Mouse (Mus musculus) intestine, embryonic 14.5 days (tissue): ENCODE measurements around the gene Olfr815. TPM values are rescaled to one million over a fixed set of nuclear protein-coding genes. Genes with fewer than 3 reads are reported as not detected.
"Not testable (repeated sequence)": the region's sequence is repeated elsewhere in the genome, so short reads cannot be mapped to it uniquely, and the experiment has no call there.

Experiments
- ATAC-seq: fragments of 200-750 bp; cut with Nextera tagmentation; replicated peaks from 2 replicates; pipeline ENCODE4 v1.8.0; 2017; ENCODE audit warnings: low read depth, moderate number of reproducible peaks, moderate TSS enrichment, moderate library complexity; ENCODE audit not compliant: low FRiP score, low TSS enrichment
- DNase-seq: peaks from one replicate; pipeline ENCODE4 v3.0.0-alpha.2; 2018; ENCODE audit warnings: low spot score
- H3K27ac ChIP-seq: fragments of 300-500 bp; sonication (generic); 2 replicates; pipeline ENCODE4 v1.5.1; 2014; ENCODE audit warnings: low read depth, mild to moderate bottlenecking, control low read depth
- H3K27me3 ChIP-seq: fragments of 300-500 bp; sonication (generic); replicated peaks from 2 replicates; pipeline ENCODE4 v1.6.1; 2014; ENCODE audit warnings: low read length, control low read depth; ENCODE audit not compliant: control insufficient read depth, insufficient read depth
- H3K36me3 ChIP-seq: fragments of 300-500 bp; sonication (generic); 2 replicates; pipeline ENCODE4 v1.6.1; 2014; ENCODE audit warnings: low read length, control low read depth; ENCODE audit not compliant: control insufficient read depth, insufficient read depth
- H3K4me1 ChIP-seq: fragments of 300-500 bp; sonication (generic); replicated peaks from 2 replicates; pipeline ENCODE4 v1.6.1; 2014; ENCODE audit warnings: low read length, control low read depth, mixed read lengths; ENCODE audit not compliant: control insufficient read depth, insufficient read depth
- H3K4me2 ChIP-seq: fragments of 300-500 bp; sonication (generic); 2 replicates; pipeline ENCODE4 v1.6.1; 2014; ENCODE audit warnings: low read length
- H3K4me3 ChIP-seq: fragments of 300-500 bp; sonication (generic); 2 replicates; pipeline ENCODE4 v1.5.1; 2014; ENCODE audit warnings: low read depth, low read length, control low read depth, mixed read lengths
- H3K9ac ChIP-seq: fragments of 300-500 bp; sonication (generic); 2 replicates; pipeline ENCODE4 v1.6.1; 2014; ENCODE audit warnings: mild to moderate bottlenecking, low read length
- H3K9me3 ChIP-seq: fragments of 300-500 bp; sonication (generic); 2 replicates; pipeline ENCODE4 v1.6.1; 2016; ENCODE audit warnings: low read length, control low read depth; ENCODE audit not compliant: control insufficient read depth
- WGBS: fragments of 180-500 bp; shearing (Covaris S2); extraction: QIAGEN DNeasy Blood & Tissue Kit; methylation state at CpG from one replicate; pipeline ENCODE4 v1.1.7; 2014; 5-methylcytosine and 5-hydroxymethylcytosine counted together
- polyA plus RNA-seq: library from polyadenylated mRNA; unstranded; fragments of >200 nt; fragmentation: Nextera tagmentation; extraction: Ambion mirVana; gene quantifications from 2 replicates; pipeline ENCODE4 v1.2.1, GENCODE M21; 2014

The Olfr815 gene
- not detected in 2 replicates for polyA plus RNA-seq

- WGBS, result no CpG with 5 or more reads among the region's 1 CpGs
- not testable (repeated sequence) for H3K27ac ChIP-seq, H3K4me1 ChIP-seq
These were observed at the start of gene Olfr815 for GRCm38 (mm10) chr10:129905767-129906166. Olfr815 (minus strand) TSS chr10:129905867.

GRCm38 (mm10) chr10:129949000-129949399 is 43.3 kb upstream of the Olfr815 start, which contains the start of gene Olfr818:
Olfr818 (minus strand) TSS chr10:129949100.
- no peaks in the 10 kb centered on the region for H3K9me3 ChIP-seq
- no peak within 1 kb of the TSS for H3K4me2 ChIP-seq
- no peaks in the 10 kb centered on the region for H3K4me1 ChIP-seq
- ATAC-seq (no peak), DNase-seq (no peak)
- H3K9ac ChIP-seq, result no peak within 1 kb of the TSS
- 92% methylated on average over 2 of the region's 2 CpGs for WGBS
- H3K27me3 ChIP-seq, result no peaks in the 10 kb centered on the region
- no peak within 1 kb of the TSS for H3K4me3 ChIP-seq
- H3K36me3 ChIP-seq, result no peaks in the 10 kb centered on the region
- H3K27ac ChIP-seq, result no peak within 1 kb of the TSS

More at GRCm38 (mm10) chr10:129905767-129906166, at the start of gene Olfr815:
- not testable (repeated sequence) for DNase-seq, ATAC-seq, H3K9ac ChIP-seq, H3K27me3 ChIP-seq, H3K36me3 ChIP-seq, H3K9me3 ChIP-seq, H3K4me3 ChIP-seq, H3K4me2 ChIP-seq

GRCm38 (mm10) chr10:129915497-129915896 is 9.8 kb upstream of the Olfr815 start, which contains the start of gene Olfr816:
Olfr816 (minus strand) TSS chr10:129915597.
- Histone ChIP-seq H3K9me3 (no peaks in the 10 kb centered on the region), H3K4me3 (no peak within 1 kb of the TSS), H3K9ac (no peak within 1 kb of the TSS), H3K36me3 (no peaks in the 10 kb centered on the region), H3K27ac (no peak within 1 kb of the TSS), H3K4me2 (no peak within 1 kb of the TSS), H3K27me3 (no peaks in the 10 kb centered on the region), H3K4me1 (no peaks in the 10 kb centered on the region)
- 77% methylated on average over 1 of the region's 1 CpGs for WGBS
- DNase-seq, result no peak
- ATAC-seq, result no peak

- WGBS, result 90% methylated on average over 7 of the region's 7 CpGs
These were observed 19.7 kb downstream of the Olfr815 start for GRCm38 (mm10) chr10:129885934-129886333.

GRCm38 (mm10) chr10:129885496-129885895 is 20.2 kb downstream of the Olfr815 start:
- ATAC-seq, H3K9ac ChIP-seq: not testable (repeated sequence)
- WGBS, result 67% methylated on average over 6 of the region's 6 CpGs

More at GRCm38 (mm10) chr10:129885934-129886333, 19.7 kb downstream of the Olfr815 start:
- H3K4me2 ChIP-seq, result no peak overlapping the region
- DNase-seq (no peak), ATAC-seq (no peak)
- no peak overlapping the region for H3K4me3 ChIP-seq
- H3K27ac ChIP-seq, result no peak overlapping the region
- H3K9me3 ChIP-seq, result no peaks in the 10 kb centered on the region
- no peaks in the 10 kb centered on the region for H3K36me3 ChIP-seq
- H3K27me3 ChIP-seq, result no peaks in the 10 kb centered on the region
- H3K4me1 ChIP-seq, result no peaks in the 10 kb centered on the region
- no peak overlapping the region for H3K9ac ChIP-seq

GRCm38 (mm10) chr10:129879751-129880150 is 25.9 kb downstream of the Olfr815 start, which contains the start of gene Olfr814:
Olfr814 (minus strand) TSS chr10:129879851.
- not testable (repeated sequence) for H3K9ac ChIP-seq, H3K36me3 ChIP-seq, H3K4me3 ChIP-seq, H3K4me1 ChIP-seq, DNase-seq, H3K27me3 ChIP-seq, H3K4me2 ChIP-seq, H3K27ac ChIP-seq, ATAC-seq, H3K9me3 ChIP-seq
- no CpG with 5 or more reads among the region's 1 CpGs for WGBS

More at GRCm38 (mm10) chr10:129885496-129885895, 20.2 kb downstream of the Olfr815 start:
- not testable (repeated sequence) for DNase-seq, H3K4me3 ChIP-seq, H3K27ac ChIP-seq, H3K27me3 ChIP-seq, H3K9me3 ChIP-seq, H3K4me1 ChIP-seq, H3K4me2 ChIP-seq, H3K36me3 ChIP-seq

- Histone ChIP-seq H3K27ac (no peak within 1 kb of the TSS), H3K4me3 (no peak within 1 kb of the TSS), H3K4me2 (no peak within 1 kb of the TSS), H3K9ac (no peak within 1 kb of the TSS), H3K36me3 (no peaks in the 10 kb centered on the region), H3K9me3 (no peaks in the 10 kb centered on the region), H3K27me3 (no peaks in the 10 kb centered on the region), H3K4me1 (no peaks in the 10 kb centered on the region)
- DNase-seq (no peak), ATAC-seq (no peak)
These were observed 50.6 kb downstream of the Olfr815 start, which contains the start of gene Olfr813 for GRCm38 (mm10) chr10:129855067-129855466. Olfr813 (plus strand) TSS chr10:129855367.

Other genes starting within 250 kb of the Olfr815 start
- gene Olfr800, start 248.2 kb downstream of the Olfr815 start, polyA plus RNA-seq, result not detected in 2 replicates
- not detected in 2 replicates for gene Olfr801, start 232.0 kb downstream of the Olfr815 start, polyA plus RNA-seq
- not detected in 2 replicates for gene Olfr802, start 217.7 kb downstream of the Olfr815 start, polyA plus RNA-seq
- not detected in 2 replicates for gene Olfr803, start 211.6 kb downstream of the Olfr815 start, polyA plus RNA-seq
- not detected in 2 replicates for gene Olfr804, start 202.7 kb downstream of the Olfr815 start, polyA plus RNA-seq
- not detected in 2 replicates for gene Olfr805, start 176.5 kb downstream of the Olfr815 start, polyA plus RNA-seq
- gene Olfr806, start 163.9 kb downstream of the Olfr815 start, polyA plus RNA-seq, result not detected in 2 replicates
- gene Olfr807, start 148.1 kb downstream of the Olfr815 start, polyA plus RNA-seq, result not detected in 2 replicates
- not detected in 2 replicates for gene Olfr808, start 140.4 kb downstream of the Olfr815 start, polyA plus RNA-seq
- not detected in 2 replicates for gene Olfr809, start 131.2 kb downstream of the Olfr815 start, polyA plus RNA-seq
- gene Olfr810, start 111.0 kb downstream of the Olfr815 start, polyA plus RNA-seq, result not detected in 2 replicates
- not detected in 2 replicates for gene Olfr811, start 101.5 kb downstream of the Olfr815 start, polyA plus RNA-seq
- not detected in 2 replicates for gene Olfr812, start 59.8 kb downstream of the Olfr815 start, polyA plus RNA-seq
- not detected in 2 replicates for gene Olfr813, start 50.5 kb downstream of the Olfr815 start, polyA plus RNA-seq
- gene Olfr814, start 26.0 kb downstream of the Olfr815 start, polyA plus RNA-seq, result not detected in 2 replicates
- gene Olfr816, start 9.7 kb upstream of the Olfr815 start, polyA plus RNA-seq, result not detected in 2 replicates
- gene Olfr818, start 43.2 kb upstream of the Olfr815 start, polyA plus RNA-seq, result not detected in 2 replicates
- gene Olfr819, start 61.4 kb upstream of the Olfr815 start, polyA plus RNA-seq, result not detected in 2 replicates
- not detected in 2 replicates for gene Olfr247, start 70.3 kb upstream of the Olfr815 start, polyA plus RNA-seq
- not detected in 2 replicates for gene Gm10310, start 79.2 kb upstream of the Olfr815 start, polyA plus RNA-seq
- gene Olfr820, start 106.8 kb upstream of the Olfr815 start, polyA plus RNA-seq, result not detected in 2 replicates
- gene Olfr821, start 124.5 kb upstream of the Olfr815 start, polyA plus RNA-seq, result not detected in 2 replicates
- not detected in 2 replicates for gene Olfr822, start 165.3 kb upstream of the Olfr815 start, polyA plus RNA-seq
- not detected in 2 replicates for gene Olfr823, start 209.5 kb upstream of the Olfr815 start, polyA plus RNA-seq
- gene Olfr824, start 224.1 kb upstream of the Olfr815 start, polyA plus RNA-seq, result not detected in 2 replicates